Mouse (Mus musculus): Measurements from ENCODE around the gene Adcy7. TPM values are rescaled to one million over a fixed set of nuclear protein-coding genes. Genes with fewer than 3 reads are reported as not detected.

The Adcy7 gene
- 0.35 and 0.38 TPM in 2 replicates for polyA plus RNA-seq (2021; fragmentation: Nextera tagmentation)
- long read RNA-seq, experiment 1, full-length matches to known transcripts = 1 of 1 reads
- long read RNA-seq, experiment 1, partial matches to known transcripts = 0 of 1 reads
- long read RNA-seq, experiment 1, other reads (novel, unspliced or antisense) = 0 of 1 reads
- long read RNA-seq, experiment 2, full-length matches to known transcripts = 4 of 9 reads
- long read RNA-seq, experiment 2, partial matches to known transcripts = 3 of 9 reads
- long read RNA-seq, experiment 2, other reads (novel, unspliced or antisense) = 2 of 9 reads

GRCm38 (mm10) chr8:88272231-88273050 lies at the start of gene Adcy7:
TSS of gene Adcy7 (plus strand) at chr8:88272403.

GRCm38 (mm10) chr8:88361708-88362428 lies 89.7 kb downstream of the Adcy7 start, which contains the start of gene Brd7:
TSS of gene Brd7 (minus strand) at chr8:88362194.

Other genes with a start within 250 kb of the Adcy7 start
- gene Cnep1r1, start 153.6 kb upstream of the Adcy7 start, polyA plus RNA-seq (2021; fragmentation: Nextera tagmentation) = 18.9 and 22.4 TPM in 2 replicates
- 10.3 and 11.2 TPM in 2 replicates for gene Heatr3, start 134.5 kb upstream of the Adcy7 start, polyA plus RNA-seq (2021; fragmentation: Nextera tagmentation)
- 3.2 and 3.5 TPM in 2 replicates for gene Tent4b, start 73.2 kb upstream of the Adcy7 start, polyA plus RNA-seq (2021; fragmentation: Nextera tagmentation)
- 28.1 and 30.1 TPM in 2 replicates for gene Brd7, start 89.8 kb downstream of the Adcy7 start, polyA plus RNA-seq (2021; fragmentation: Nextera tagmentation)
- gene Nkd1, start 249.0 kb downstream of the Adcy7 start, polyA plus RNA-seq (2021; fragmentation: Nextera tagmentation) = 8.0 and 11.2 TPM in 2 replicates